Mouse (Mus musculus) liver, postnatal 0 days (tissue): ENCODE results near the gene Rai1.

ENCODE experiments used
- CTCF ChIP-seq: sonication (generic); IDR thresholded peaks from 2 replicates; pipeline ENCODE4 v1.5.1; 2016; ENCODE audit warnings: antibody characterized with exemption, low read depth
- EP300 ChIP-seq: IDR thresholded peaks from 2 replicates; pipeline ENCODE4 v1.6.1; 2016; ENCODE audit warnings: antibody characterized with exemption, low read depth, mild to moderate bottlenecking

- TF ChIP-seq CTCF (peak; percentile 52), EP300 (peak; percentile 24; the same call in 1 of the 2 replicates)
These were observed 117.8 kb downstream of the Rai1 start, which contains the start of gene Srebf1 for GRCm38 (mm10) chr11:60222469-60223236.
